Mouse (Mus musculus): ENCODE measurements around the gene Fosl2. TPM values are rescaled to one million over a fixed set of nuclear protein-coding genes. Genes with fewer than 3 reads are reported as not detected.

Fosl2 gene
- polyA plus RNA-seq (2015; fragmentation: Nextera tagmentation; extraction: Ambion mirVana), result 3.7 and 3.8 TPM in 2 replicates

GRCm38 (mm10) chr5:32135336-32136206 is at the start of gene Fosl2:
Fosl2 (plus strand) TSS chr5:32135801.
- Histone ChIP-seq H3K27ac (ENCODE audit: low read length) (peak within 1 kb of the TSS; percentile 89), H3K4me3 (replicated peaks; ENCODE audit: low read length) (peak within 1 kb of the TSS; percentile 71), H3K9ac (replicated peaks; ENCODE audit: low read depth, low read length) (peak within 1 kb of the TSS; percentile 77), H3K27me3 (replicated peaks; ENCODE audit: control insufficient read depth, insufficient read depth, low read length) (peaks cover 18% of the 10 kb centered on the region), H3K4me2 (ENCODE audit: low read length) (peak within 1 kb of the TSS; percentile 95), H3K4me1 (replicated peaks; ENCODE audit: control insufficient read depth, insufficient read depth, low read length) (peaks cover 31% of the 10 kb centered on the region), H3K36me3 (ENCODE audit: control insufficient read depth, insufficient read depth) (no peaks in the 10 kb centered on the region), H3K9me3 (ENCODE audit: control insufficient read depth, low read length) (no peaks in the 10 kb centered on the region)
- peak; percentile 87 for ATAC-seq
- WGBS, result under 1% methylated on average over 55 of the region's 85 CpGs

- Histone ChIP-seq H3K4me3 (replicated peaks; ENCODE audit: low read length) (no peak overlapping the region), H3K4me1 (replicated peaks; ENCODE audit: control insufficient read depth, insufficient read depth, low read length) (no peaks in the 10 kb centered on the region), H3K27ac (ENCODE audit: low read length) (no peak overlapping the region), H3K36me3 (ENCODE audit: control insufficient read depth, insufficient read depth) (no peaks in the 10 kb centered on the region), H3K27me3 (replicated peaks; ENCODE audit: control insufficient read depth, insufficient read depth, low read length) (no peaks in the 10 kb centered on the region), H3K4me2 (ENCODE audit: low read length) (no peak overlapping the region), H3K9me3 (ENCODE audit: control insufficient read depth, low read length) (no peaks in the 10 kb centered on the region), H3K9ac (replicated peaks; ENCODE audit: low read depth, low read length) (no peak overlapping the region)
- ATAC-seq, result no peak
- WGBS, result 85% methylated on average over 2 of the region's 2 CpGs
Observed at GRCm38 (mm10) chr5:32085971-32086370, 49.6 kb upstream of the Fosl2 start.

- Histone ChIP-seq H3K4me2 (ENCODE audit: low read length) (no peak overlapping the region), H3K27me3 (replicated peaks; ENCODE audit: control insufficient read depth, insufficient read depth, low read length) (no peaks in the 10 kb centered on the region), H3K27ac (ENCODE audit: low read length) (no peak overlapping the region), H3K9me3 (ENCODE audit: control insufficient read depth, low read length) (no peaks in the 10 kb centered on the region), H3K36me3 (ENCODE audit: control insufficient read depth, insufficient read depth) (no peaks in the 10 kb centered on the region), H3K4me3 (replicated peaks; ENCODE audit: low read length) (no peak overlapping the region), H3K9ac (replicated peaks; ENCODE audit: low read depth, low read length) (no peak overlapping the region), H3K4me1 (replicated peaks; ENCODE audit: control insufficient read depth, insufficient read depth, low read length) (no peaks in the 10 kb centered on the region)
- no peak for ATAC-seq
- 94% methylated on average over 6 of the region's 6 CpGs for WGBS
Observed at GRCm38 (mm10) chr5:32086526-32087090, 49.0 kb upstream of the Fosl2 start.

- 70% methylated on average over 5 of the region's 5 CpGs for WGBS
- no peaks in the 10 kb centered on the region for H3K36me3 ChIP-seq (ENCODE audit: control insufficient read depth, insufficient read depth)
Observed at GRCm38 (mm10) chr5:32089481-32089880, 46.1 kb upstream of the Fosl2 start.

GRCm38 (mm10) chr5:32092281-32092680 is 43.3 kb upstream of the Fosl2 start:
- H3K27me3 ChIP-seq (replicated peaks; ENCODE audit: control insufficient read depth, insufficient read depth, low read length), result no peaks in the 10 kb centered on the region
- no peaks in the 10 kb centered on the region for H3K4me1 ChIP-seq (replicated peaks; ENCODE audit: control insufficient read depth, insufficient read depth, low read length)
- no peak overlapping the region for H3K4me3 ChIP-seq (replicated peaks; ENCODE audit: low read length)
- H3K4me2 ChIP-seq (ENCODE audit: low read length), result no peak overlapping the region
- no peaks in the 10 kb centered on the region for H3K9me3 ChIP-seq (ENCODE audit: control insufficient read depth, low read length)
- H3K9ac ChIP-seq (replicated peaks; ENCODE audit: low read depth, low read length), result no peak overlapping the region
- no peak overlapping the region for H3K27ac ChIP-seq (ENCODE audit: low read length)
- H3K36me3 ChIP-seq (ENCODE audit: control insufficient read depth, insufficient read depth), result no peaks in the 10 kb centered on the region
- ATAC-seq, result no peak

More at GRCm38 (mm10) chr5:32089481-32089880, 46.1 kb upstream of the Fosl2 start:
- no peak for ATAC-seq
- Histone ChIP-seq H3K27me3 (replicated peaks; ENCODE audit: control insufficient read depth, insufficient read depth, low read length) (no peaks in the 10 kb centered on the region), H3K27ac (ENCODE audit: low read length) (no peak overlapping the region), H3K4me2 (ENCODE audit: low read length) (no peak overlapping the region), H3K9ac (replicated peaks; ENCODE audit: low read depth, low read length) (no peak overlapping the region), H3K9me3 (ENCODE audit: control insufficient read depth, low read length) (no peaks in the 10 kb centered on the region), H3K4me1 (replicated peaks; ENCODE audit: control insufficient read depth, insufficient read depth, low read length) (no peaks in the 10 kb centered on the region), H3K4me3 (replicated peaks; ENCODE audit: low read length) (no peak overlapping the region)

GRCm38 (mm10) chr5:32098691-32099090 is 36.9 kb upstream of the Fosl2 start:
- H3K9ac ChIP-seq (replicated peaks; ENCODE audit: low read depth, low read length), result no peak overlapping the region
- H3K27ac ChIP-seq (ENCODE audit: low read length), result no peak overlapping the region
- H3K9me3 ChIP-seq (ENCODE audit: control insufficient read depth, low read length), result no peaks in the 10 kb centered on the region
- H3K4me1 ChIP-seq (replicated peaks; ENCODE audit: control insufficient read depth, insufficient read depth, low read length), result peaks cover 7% of the 10 kb centered on the region
- ATAC-seq, result no peak
- H3K4me3 ChIP-seq (replicated peaks; ENCODE audit: low read length), result no peak overlapping the region
- H3K4me2 ChIP-seq (ENCODE audit: low read length), result no peak overlapping the region
- no peaks in the 10 kb centered on the region for H3K27me3 ChIP-seq (replicated peaks; ENCODE audit: control insufficient read depth, insufficient read depth, low read length)
- H3K36me3 ChIP-seq (ENCODE audit: control insufficient read depth, insufficient read depth), result no peaks in the 10 kb centered on the region
- 67% methylated on average over 3 of the region's 3 CpGs for WGBS

GRCm38 (mm10) chr5:32102484-32102883 is 33.1 kb upstream of the Fosl2 start:
- H3K27me3 ChIP-seq (replicated peaks; ENCODE audit: control insufficient read depth, insufficient read depth, low read length), result no peaks in the 10 kb centered on the region
- no peaks in the 10 kb centered on the region for H3K9me3 ChIP-seq (ENCODE audit: control insufficient read depth, low read length)
- H3K4me1 ChIP-seq (replicated peaks; ENCODE audit: control insufficient read depth, insufficient read depth, low read length), result peaks cover 7% of the 10 kb centered on the region
- WGBS, result 12% methylated on average over 5 of the region's 5 CpGs
- no peak overlapping the region for H3K4me2 ChIP-seq (ENCODE audit: low read length)
- peak; percentile 43 for ATAC-seq
- H3K9ac ChIP-seq (replicated peaks; ENCODE audit: low read depth, low read length), result no peak overlapping the region
- H3K36me3 ChIP-seq (ENCODE audit: control insufficient read depth, insufficient read depth), result no peaks in the 10 kb centered on the region
- H3K4me3 ChIP-seq (replicated peaks; ENCODE audit: low read length), result no peak overlapping the region
- no peak overlapping the region for H3K27ac ChIP-seq (ENCODE audit: low read length)

GRCm38 (mm10) chr5:32102971-32103431 is 32.6 kb upstream of the Fosl2 start:
- H3K9ac ChIP-seq (replicated peaks; ENCODE audit: low read depth, low read length), result no peak overlapping the region
- peaks cover 7% of the 10 kb centered on the region for H3K4me1 ChIP-seq (replicated peaks; ENCODE audit: control insufficient read depth, insufficient read depth, low read length)
- WGBS, result 89% methylated on average over 6 of the region's 6 CpGs
- ATAC-seq, result no peak
- H3K9me3 ChIP-seq (ENCODE audit: control insufficient read depth, low read length), result no peaks in the 10 kb centered on the region
- no peak overlapping the region for H3K4me2 ChIP-seq (ENCODE audit: low read length)
- H3K4me3 ChIP-seq (replicated peaks; ENCODE audit: low read length), result no peak overlapping the region
- no peaks in the 10 kb centered on the region for H3K27me3 ChIP-seq (replicated peaks; ENCODE audit: control insufficient read depth, insufficient read depth, low read length)
- no peaks in the 10 kb centered on the region for H3K36me3 ChIP-seq (ENCODE audit: control insufficient read depth, insufficient read depth)
- H3K27ac ChIP-seq (ENCODE audit: low read length), result no peak overlapping the region

- Histone ChIP-seq H3K27ac (ENCODE audit: low read length) (no peak overlapping the region), H3K36me3 (ENCODE audit: control insufficient read depth, insufficient read depth) (no peaks in the 10 kb centered on the region), H3K9me3 (ENCODE audit: control insufficient read depth, low read length) (no peaks in the 10 kb centered on the region), H3K4me3 (replicated peaks; ENCODE audit: low read length) (no peak overlapping the region), H3K4me2 (ENCODE audit: low read length) (no peak overlapping the region), H3K27me3 (replicated peaks; ENCODE audit: control insufficient read depth, insufficient read depth, low read length) (no peaks in the 10 kb centered on the region), H3K9ac (replicated peaks; ENCODE audit: low read depth, low read length) (no peak overlapping the region), H3K4me1 (replicated peaks; ENCODE audit: control insufficient read depth, insufficient read depth, low read length) (peaks cover 7% of the 10 kb centered on the region)
- 95% methylated on average over 1 of the region's 1 CpGs for WGBS
- ATAC-seq, result no peak
Observed at GRCm38 (mm10) chr5:32103545-32103944, 32.1 kb upstream of the Fosl2 start.
